Mouse (Mus musculus): ENCODE data around the gene Gm21976.

- TF ChIP-seq CTCF (IDR thresholded peaks at IDR 0.05; ENCODE audit: low read depth), result no peak
- TF ChIP-seq EP300 (IDR thresholded peaks at IDR 0.05; ENCODE audit: low read depth), result no peak
Measured at GRCm38 (mm10) chr13:98244571-98245350, 34.9 kb upstream of the Gm21976 start.

All from heart, postnatal 0 days (tissue).